Mouse (Mus musculus) megakaryocyte, adult 5-6 weeks (primary cell): Measurements from ENCODE around the gene Rarb. TPM values are rescaled to one million over a fixed set of nuclear protein-coding genes. Genes with fewer than 3 reads are reported as not detected.
"Not testable (repeated sequence)": the region's sequence is repeated elsewhere in the genome, so short reads cannot be mapped to it uniquely, and the experiment has no call there.

Source experiments
- ATAC-seq: 2 replicates; pipeline ENCODE4 v1.8.0; 2016; ENCODE audit warnings: mild to moderate bottlenecking, inconsistent platforms; ENCODE audit not compliant: poor library complexity, severe bottlenecking
- total RNA-seq, 2 experiments: library from RNA; stranded (forward) in 1 of 2; stranded (reverse) in 1 of 2; fragments of 153-499, 151-499 nt in 1 of 2; fragments of 221-1000, 200-1000 nt in 1 of 2; gene quantifications; 2 replicates each; pipeline versions ENCODE4 v1.2.3 to v1.2.4; 2015 to 2017

Rarb gene
- total RNA-seq (2015) (not detected in 2 replicates), total RNA-seq (2017) (0.11 TPM in 1 of 2 replicates, not detected in the other)

- ATAC-seq: no peak
Observed at GRCm38 (mm10) chr14:16818602-16819250, at the start of gene Rarb. Gene Rarb (minus strand): TSS chr14:16819156.

DNA sequence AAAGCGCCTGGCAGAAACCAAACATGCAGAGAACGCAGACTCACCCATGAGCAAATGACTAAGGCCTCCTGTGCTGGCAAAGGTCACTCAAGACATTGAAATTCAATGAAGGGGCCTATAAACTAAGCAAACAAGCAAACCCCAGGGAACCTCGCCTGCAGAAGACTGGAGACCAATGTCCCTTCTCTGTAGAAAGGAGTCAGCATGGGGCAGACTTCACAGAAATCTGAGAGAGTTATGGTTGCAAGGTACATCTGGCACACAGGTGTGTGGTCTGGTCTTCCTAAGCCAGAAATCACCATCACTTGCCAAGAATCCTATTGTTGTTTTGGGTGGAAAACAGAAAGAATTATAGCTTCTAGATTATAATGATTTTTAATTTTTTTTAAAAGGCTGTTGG lies 23.1 kb upstream of the Rarb start:
- no peak for ATAC-seq

- no peak for ATAC-seq
Observed at GRCm38 (mm10) chr14:16841597-16841989, 22.6 kb upstream of the Rarb start.

DNA sequence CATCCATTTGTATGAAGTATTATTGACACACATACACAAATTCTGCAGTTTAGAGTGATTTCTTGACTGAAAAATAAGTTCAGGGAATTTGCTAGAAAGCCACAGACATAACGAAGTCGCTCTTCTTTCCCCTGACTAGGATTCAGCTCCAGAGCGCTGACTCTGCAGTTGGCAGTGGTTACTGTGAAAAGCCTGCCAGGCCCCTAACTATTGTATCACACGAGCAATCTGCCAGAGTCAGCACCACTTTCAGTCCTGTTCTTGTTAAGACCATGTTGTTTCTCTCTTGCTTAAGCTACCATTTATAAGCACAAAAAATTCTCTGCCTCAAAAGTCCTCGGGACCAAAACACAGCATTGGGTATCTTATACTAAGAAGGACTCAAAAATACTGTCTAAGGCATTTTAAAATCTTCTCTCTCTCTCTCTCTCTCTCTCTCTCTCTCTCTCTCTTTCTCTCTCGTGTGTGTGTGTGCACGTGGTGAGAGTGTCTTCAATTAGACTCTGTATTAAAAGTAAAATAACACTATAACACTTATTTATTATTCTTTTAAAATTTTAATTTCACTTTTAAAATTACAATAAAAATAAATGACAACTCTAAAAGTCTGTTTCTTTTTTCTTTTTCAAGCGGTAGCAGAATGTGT lies 22.1 kb upstream of the Rarb start:
- ATAC-seq: no peak

DNA sequence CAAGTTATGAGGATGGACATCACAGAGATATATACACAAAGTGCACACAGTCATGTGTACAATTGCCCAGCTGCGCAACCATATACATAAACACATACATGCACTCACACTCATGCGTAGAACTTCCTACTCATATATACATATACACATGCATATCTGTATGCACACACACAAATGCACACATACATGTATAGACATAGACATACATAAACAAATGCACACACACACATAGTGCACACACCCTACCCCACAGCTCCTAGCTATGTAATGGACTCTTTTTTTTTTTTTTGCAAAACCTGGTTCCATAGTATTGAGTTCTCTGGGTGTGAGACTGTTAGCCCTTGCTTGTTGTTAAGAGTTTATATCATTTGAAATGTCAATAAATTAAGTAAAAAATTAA lies 21.2 kb upstream of the Rarb start:
- no peak for ATAC-seq

GRCm38 (mm10) chr14:16815096-16815741 lies 3.7 kb downstream of the Rarb start:
- no peak for ATAC-seq

- no peak for ATAC-seq
Observed at GRCm38 (mm10) chr14:16806155-16806554, 12.8 kb downstream of the Rarb start.

DNA sequence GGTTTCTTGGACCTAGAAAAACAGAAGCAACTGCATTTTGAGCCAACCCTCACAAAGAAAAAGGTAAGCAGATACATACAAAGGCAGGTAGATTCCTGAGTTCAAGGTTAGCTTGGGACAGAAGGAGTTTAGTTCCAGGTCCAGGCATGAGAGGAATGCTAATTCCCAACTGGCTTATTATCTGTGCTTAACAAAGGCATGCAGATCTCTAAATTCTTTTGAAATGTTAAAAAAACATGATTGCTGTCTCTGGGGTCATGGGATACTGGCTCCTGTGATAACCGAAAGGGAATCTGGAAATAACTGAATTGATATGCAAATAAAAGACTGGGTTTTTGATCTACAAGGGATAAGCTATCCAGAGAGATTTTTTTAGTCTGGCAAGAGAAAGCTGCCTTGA lies 28.8 kb downstream of the Rarb start:
- no peak for ATAC-seq

- ATAC-seq: no peak
Observed at GRCm38 (mm10) chr14:16781942-16782541, 36.9 kb downstream of the Rarb start.

DNA sequence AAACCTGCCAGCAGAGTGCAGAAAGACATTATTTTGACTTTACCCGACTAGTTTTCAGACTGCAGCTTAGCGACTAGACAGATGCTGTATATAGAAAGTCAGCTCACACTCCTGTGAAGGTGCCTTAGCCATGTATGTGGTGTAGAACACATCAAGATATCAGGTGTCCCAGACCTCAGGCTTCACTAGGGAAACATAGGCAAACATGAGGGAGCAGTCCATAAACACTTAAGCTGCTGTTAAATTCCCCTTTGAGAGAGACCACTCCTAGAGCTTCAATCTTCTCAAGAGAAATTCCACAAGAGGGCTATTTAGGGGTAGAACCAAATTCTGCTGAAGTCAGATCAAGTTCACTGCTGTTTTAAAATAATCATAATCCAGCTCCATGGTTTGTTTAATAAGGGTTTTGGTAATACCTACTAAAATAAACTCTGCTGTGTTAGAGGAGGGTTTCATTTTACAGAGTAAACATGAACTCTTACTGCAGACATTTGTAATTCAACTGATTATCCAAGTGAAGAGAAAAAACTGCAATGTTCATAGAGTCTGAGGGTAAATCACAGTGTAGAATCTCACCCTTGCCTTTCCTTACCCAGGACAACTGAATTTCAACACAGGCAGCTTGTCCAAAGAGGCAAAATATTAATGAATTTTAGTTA lies 42.1 kb downstream of the Rarb start:
- no peak for ATAC-seq

DNA sequence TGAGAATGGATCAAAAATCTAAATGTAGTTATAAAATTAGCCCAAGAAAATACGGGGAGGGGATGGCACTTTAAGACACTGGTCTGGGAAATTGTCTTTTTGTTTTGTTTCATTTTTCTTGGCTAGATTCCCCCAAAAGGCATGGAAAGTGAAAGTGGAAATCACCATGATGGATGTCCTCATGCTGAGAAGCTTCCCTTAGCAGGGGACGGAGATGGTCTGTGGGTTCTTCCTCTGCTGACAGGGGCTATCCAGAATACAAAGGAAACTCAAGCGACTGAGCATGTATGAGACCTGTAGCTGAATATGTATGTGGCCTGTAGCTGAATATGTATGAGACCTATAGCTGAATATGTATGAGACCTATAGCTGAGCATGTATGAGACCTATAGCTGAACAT lies 46.0 kb downstream of the Rarb start:
- no peak for ATAC-seq

GRCm38 (mm10) chr14:16765891-16766290 lies 53.1 kb downstream of the Rarb start:
- ATAC-seq: no peak

DNA sequence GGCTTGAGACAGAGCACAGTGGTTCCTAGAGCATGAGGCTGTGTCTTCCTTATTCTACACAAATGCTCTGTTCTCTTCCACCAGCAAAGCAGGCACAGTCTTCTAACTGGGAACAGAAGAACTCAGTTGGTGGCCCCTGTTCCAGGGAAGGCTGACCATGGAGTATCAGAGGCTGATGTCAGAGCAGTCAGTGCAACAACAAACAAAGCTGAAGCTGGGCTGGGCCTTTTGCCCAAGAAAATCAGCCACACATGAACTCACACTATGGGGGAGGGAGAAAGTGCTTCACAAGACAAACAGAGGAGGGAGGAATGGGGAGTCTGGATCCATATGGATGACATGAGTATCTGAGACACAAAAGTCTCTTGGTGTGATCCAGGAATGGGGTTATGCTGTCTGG lies 56.2 kb downstream of the Rarb start:
- no peak for ATAC-seq

GRCm38 (mm10) chr14:16758773-16759434 lies 60.1 kb downstream of the Rarb start:
- no peak for ATAC-seq

DNA sequence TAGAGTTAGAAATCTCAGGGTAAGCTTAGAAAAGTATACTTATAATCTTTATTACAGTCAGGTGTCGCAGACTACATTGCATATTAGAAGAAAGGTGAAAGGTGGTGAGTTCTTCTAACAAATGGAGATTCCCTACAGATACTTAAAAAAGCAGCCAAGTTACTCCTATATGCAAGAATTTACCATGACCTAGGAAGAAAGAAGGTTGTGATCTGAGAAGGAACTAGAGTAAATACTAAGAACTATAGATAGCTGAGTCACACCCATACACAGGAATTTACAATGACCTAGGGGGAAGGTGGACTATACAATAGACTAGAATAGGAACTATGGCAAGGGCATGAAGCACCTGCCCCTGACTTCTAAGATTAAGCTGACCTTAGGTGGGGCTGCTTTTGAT lies 63.4 kb downstream of the Rarb start:
- ATAC-seq: not testable (repeated sequence)

GRCm38 (mm10) chr14:16752648-16753047 lies 66.3 kb downstream of the Rarb start:
- no peak for ATAC-seq

DNA sequence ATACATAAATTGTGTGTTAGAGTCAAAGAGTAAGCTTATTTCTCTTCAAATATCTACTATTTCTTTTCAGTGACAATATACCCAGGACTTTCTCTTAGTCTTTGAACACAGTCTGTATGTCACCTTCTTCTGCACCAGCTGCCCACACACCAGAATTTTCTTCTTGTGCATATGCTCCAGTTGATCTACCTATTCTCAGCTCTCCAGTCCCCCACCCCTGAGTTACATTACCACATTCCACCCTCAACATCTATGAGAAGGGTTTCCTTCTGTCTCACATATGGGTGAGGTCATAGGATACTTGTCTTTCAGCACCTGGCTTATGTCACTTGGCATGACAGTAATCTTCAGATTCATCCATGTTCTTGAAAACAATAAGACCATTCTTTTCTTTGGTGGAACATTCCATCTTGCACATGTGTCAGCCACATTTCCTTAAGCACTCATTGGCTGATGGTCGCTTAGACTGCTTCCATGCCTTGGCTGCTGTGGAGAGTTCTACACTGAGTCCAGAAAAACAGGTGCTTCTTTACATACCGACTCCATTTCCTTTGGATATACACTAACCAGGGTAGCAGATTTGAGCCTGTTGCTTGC lies 71.9 kb downstream of the Rarb start:
- ATAC-seq: no peak

- ATAC-seq: no peak
Observed at GRCm38 (mm10) chr14:16740982-16741739, 77.8 kb downstream of the Rarb start.

DNA sequence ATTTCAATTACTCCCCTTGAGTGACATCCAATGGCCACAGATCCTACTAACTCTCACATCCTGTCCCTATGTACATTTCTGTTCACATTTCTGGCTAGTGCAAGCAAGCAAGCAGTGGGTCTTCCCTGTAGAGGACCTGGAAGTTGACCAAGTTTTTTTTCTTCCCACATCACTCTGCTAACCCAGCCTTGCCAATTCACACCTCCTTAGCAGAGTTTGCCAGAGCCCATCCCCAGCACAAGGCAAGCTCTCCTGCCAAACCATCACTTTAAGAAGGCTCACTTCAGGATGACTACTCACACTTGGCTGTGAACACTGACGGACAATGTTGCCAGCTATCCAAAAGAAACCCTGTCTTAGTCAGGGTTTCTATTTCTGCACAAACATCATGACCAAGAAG lies 80.4 kb downstream of the Rarb start:
- ATAC-seq: no peak

- no peak for ATAC-seq
Observed at GRCm38 (mm10) chr14:16737781-16738180, 81.2 kb downstream of the Rarb start.
